Mouse (Mus musculus) cerebellum, adult 11-12 months (tissue): ENCODE measurements at regions not wholly inside any gene's neighbourhood (a gene's known extent, or its start where the extent isn't known, plus 50 kb on each side); places are given as distances from the start of the nearest gene placed in this dataset.

Experiments
- DNase-seq: peaks from one replicate; pipeline ENCODE4 v3.0.0; 2022

- DNase-seq, result no peak
Measured at GRCm38 (mm10) chrX:82741478-82741877, 207.2 kb upstream of the Dmd start.

- no peak for DNase-seq
Measured at GRCm38 (mm10) chrX:82764204-82764603, 184.5 kb upstream of the Dmd start.

GRCm38 (mm10) chrX:82809171-82809570 is 139.5 kb upstream of the Dmd start:
- DNase-seq, result no peak

- no peak for DNase-seq
Measured at GRCm38 (mm10) chrX:82814618-82815017, 134.1 kb upstream of the Dmd start.

- DNase-seq, result peak; percentile 1
Measured at GRCm38 (mm10) chrX:82817045-82817444, 131.6 kb upstream of the Dmd start.

- DNase-seq, result no peak
Measured at GRCm38 (mm10) chrX:82823606-82824005, 125.1 kb upstream of the Dmd start.

GRCm38 (mm10) chrX:82866116-82866515 is 82.6 kb upstream of the Dmd start:
- no peak for DNase-seq
